Mouse (Mus musculus): ENCODE measurements around the gene Prlr.

GRCm38 (mm10) chr15:10358039-10358948 is 181.3 kb downstream of the Prlr start, which contains the start of gene Agxt2:
- TF ChIP-seq POLR2A (IDR thresholded peaks at IDR 0.05; ENCODE audit: insufficient read depth, low read depth, low read length) (no peak), EP300 (IDR thresholded peaks at IDR 0.05; ENCODE audit: insufficient read depth, low read depth, low read length) (no peak)

Data from heart, adult 2 months (tissue).